Mouse (Mus musculus): ENCODE measurements at regions not wholly inside any gene's neighbourhood (a gene's known extent, or its start where the extent isn't known, plus 50 kb on each side); places are given as distances from the start of the nearest gene placed in this dataset.

DNA sequence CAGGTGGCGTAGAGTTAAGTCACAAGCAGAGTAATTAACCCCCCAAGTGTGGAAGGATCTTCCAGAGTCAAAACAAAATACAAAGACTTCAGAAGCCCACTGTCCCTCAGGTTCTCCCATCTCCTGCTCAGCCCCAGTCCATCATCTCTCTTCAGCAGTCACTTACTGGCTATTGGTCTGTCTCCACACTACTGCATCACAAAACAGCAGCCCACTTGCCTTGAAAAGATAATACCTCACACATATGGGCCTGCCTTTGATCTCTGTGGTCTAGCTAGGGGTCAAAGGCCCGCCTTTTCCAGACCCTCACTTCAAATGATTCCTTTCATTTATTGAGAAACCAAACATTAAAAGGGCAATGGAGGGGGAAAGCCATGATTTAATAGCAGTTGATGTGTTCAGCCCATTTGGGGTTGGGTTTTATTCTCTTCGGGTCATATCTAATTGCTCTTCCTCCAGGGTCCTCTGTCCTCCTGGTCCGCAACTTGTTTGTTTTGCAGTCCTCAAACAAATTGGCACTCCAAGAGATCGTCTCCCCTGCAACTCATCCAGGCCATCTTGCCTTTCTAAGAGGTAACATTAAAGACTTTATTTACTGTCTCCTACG lies 1420.6 kb downstream of the 4930444P10Rik start:
- no peak for TF ChIP-seq TAL1 (IDR thresholded peaks at IDR 0.05; ENCODE audit: low read length)
- TF ChIP-seq UBTF (IDR thresholded peaks at IDR 0.05; ENCODE audit: borderline replicate concordance, insufficient read depth, low read depth, low read length): no peak
- TF ChIP-seq MEF2A (IDR thresholded peaks at IDR 0.05; ENCODE audit: extremely low read depth, insufficient replicate concordance, low read depth, low read length, poor library complexity, severe bottlenecking): no peak
- Histone ChIP-seq H3K4me1 (ENCODE audit: control insufficient read depth in 1 of 2, insufficient read depth in 2 of 2, low read length in 2 of 2) (no peaks in the 10 kb centered on the region), H3K9ac (ENCODE audit: control insufficient read depth, low read depth, low read length, poor library complexity, severe bottlenecking) (no peak overlapping the region), H3K27ac (ENCODE audit: control insufficient read depth, low read depth, low read length) (no peak overlapping the region), H3K4me3 (ENCODE audit: control insufficient read depth in 1 of 2, insufficient read depth in 1 of 2, low read depth in 2 of 2, low read length in 2 of 2) (no peak overlapping the region), H3K79me2 (ENCODE audit: control insufficient read depth, insufficient read depth, low read length, poor library complexity) (no peaks in the 10 kb centered on the region), H3K36me3 (ENCODE audit: control insufficient read depth in 1 of 2, insufficient read depth in 2 of 2, low read length in 2 of 2) (no peaks in the 10 kb centered on the region), H3K27me3 (ENCODE audit: control insufficient read depth in 1 of 2, insufficient read depth in 2 of 2, low read length in 2 of 2) (no peaks in the 10 kb centered on the region), H3K9me3 (replicated peaks; ENCODE audit: insufficient read depth, low read length) (no peaks in the 10 kb centered on the region)
- DNase-seq (ENCODE audit: low read depth, low spot score): no peak

DNA sequence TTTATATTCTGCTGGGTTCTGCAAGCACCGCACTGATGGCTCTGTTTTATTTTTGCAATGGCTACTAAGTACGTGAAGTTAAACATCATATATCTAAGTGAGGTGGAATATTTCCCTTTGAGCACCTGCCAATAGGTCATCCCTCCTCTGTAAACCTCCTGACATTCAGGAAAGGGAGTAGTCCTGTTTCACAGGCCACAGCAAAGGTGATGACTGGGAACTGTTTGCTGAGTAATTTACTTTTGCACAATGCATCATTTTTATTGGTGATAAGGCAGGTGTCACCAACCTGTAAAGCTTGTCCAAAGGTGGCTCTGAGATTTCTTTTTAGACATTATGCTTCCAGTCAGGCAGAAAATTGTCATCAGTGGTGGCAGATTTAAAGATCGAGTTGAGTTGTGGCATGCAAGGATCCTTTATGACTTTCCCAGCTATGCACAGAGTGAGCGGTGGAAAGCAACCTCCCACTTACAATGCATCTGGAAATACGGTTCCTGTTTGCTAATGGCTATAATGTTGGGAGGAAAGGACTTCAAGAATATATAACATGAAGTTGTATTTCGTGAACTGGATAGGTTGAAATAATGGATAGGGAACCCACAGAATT lies 1430.3 kb downstream of the 4930444P10Rik start:
- no peaks in the 10 kb centered on the region for H3K27me3 ChIP-seq (ENCODE audit: control insufficient read depth in 1 of 2, insufficient read depth in 2 of 2, low read length in 2 of 2)
- no peak overlapping the region for H3K9ac ChIP-seq (ENCODE audit: control insufficient read depth, low read depth, low read length, poor library complexity, severe bottlenecking)
- no peak overlapping the region for H3K27ac ChIP-seq (ENCODE audit: control insufficient read depth, low read depth, low read length)
- no peaks in the 10 kb centered on the region for H3K4me1 ChIP-seq (ENCODE audit: control insufficient read depth in 1 of 2, insufficient read depth in 2 of 2, low read length in 2 of 2)
- H3K4me3 ChIP-seq (ENCODE audit: control insufficient read depth in 1 of 2, insufficient read depth in 1 of 2, low read depth in 2 of 2, low read length in 2 of 2): no peak overlapping the region
- TF ChIP-seq HCFC1 (IDR thresholded peaks at IDR 0.05; ENCODE audit: low read depth, low read length) (no peak), RCOR1 (IDR thresholded peaks at IDR 0.05; ENCODE audit: low read depth, low read length) (no peak), USF2 (IDR thresholded peaks at IDR 0.05; ENCODE audit: borderline replicate concordance in 1 of 2, insufficient read depth in 1 of 2, low read depth in 1 of 2, low read length in 2 of 2) (no peak), KAT2A (conservative IDR thresholded peaks at IDR 0.05; ENCODE audit: low read depth, low read length) (no peak), POLR2A (IDR thresholded peaks at IDR 0.05; ENCODE audit: control insufficient read depth in 1 of 2, insufficient read depth in 1 of 2, low read depth in 1 of 2, low read length in 2 of 2, poor library complexity in 1 of 2) (no peak), MAFK (IDR thresholded peaks at IDR 0.05; ENCODE audit: borderline replicate concordance, low read depth, low read length) (no peak), MAX (IDR thresholded peaks at IDR 0.05; ENCODE audit: low read length) (no peak), ETS1 (IDR thresholded peaks at IDR 0.05; ENCODE audit: low read depth, low read length) (no peak), ZC3H11A (IDR thresholded peaks at IDR 0.05; ENCODE audit: low read depth, low read length) (no peak), TBP (IDR thresholded peaks at IDR 0.05; ENCODE audit: low read depth, low read length) (no peak), MEF2A (IDR thresholded peaks at IDR 0.05; ENCODE audit: extremely low read depth, insufficient replicate concordance, low read depth, low read length, poor library complexity, severe bottlenecking) (no peak), JUND (IDR thresholded peaks at IDR 0.05; ENCODE audit: low read depth, low read length) (no peak), USF1 (IDR thresholded peaks at IDR 0.05; ENCODE audit: low read depth, low read length) (no peak), GABPA (IDR thresholded peaks at IDR 0.05; ENCODE audit: low read depth, low read length) (no peak), ELF1 (IDR thresholded peaks at IDR 0.05; ENCODE audit: low read depth, low read length) (no peak), SMC3 (IDR thresholded peaks at IDR 0.05; ENCODE audit: low read depth, low read length) (no peak)
- H3K36me3 ChIP-seq (ENCODE audit: control insufficient read depth in 1 of 2, insufficient read depth in 2 of 2, low read length in 2 of 2): no peaks in the 10 kb centered on the region
- no peak for DNase-seq (ENCODE audit: low read depth, low spot score)
- no peaks in the 10 kb centered on the region for H3K9me3 ChIP-seq (replicated peaks; ENCODE audit: insufficient read depth, low read length)
- no peaks in the 10 kb centered on the region for H3K79me2 ChIP-seq (ENCODE audit: control insufficient read depth, insufficient read depth, low read length, poor library complexity)

Data from MEL (cell line).